Mouse (Mus musculus) testis, adult 2 months (tissue): ENCODE measurements around the gene Cacna2d4.

Experiments used
- CTCF ChIP-seq: fragments of 200-500 bp; IDR thresholded peaks from 2 replicates; pipeline ENCODE4 v1.5.1; 2012; ENCODE audit warnings: low read depth, mild to moderate bottlenecking, inconsistent platforms, low read length, moderate library complexity; ENCODE audit not compliant: control insufficient read depth, insufficient read depth, insufficient replicate concordance
- POLR2A ChIP-seq: fragments of 200-500 bp; IDR thresholded peaks from 2 replicates; pipeline ENCODE4 v1.6.1; 2012; ENCODE audit warnings: low read depth, mild to moderate bottlenecking, inconsistent platforms, low read length, moderate library complexity; ENCODE audit not compliant: control insufficient read depth

- TF ChIP-seq POLR2A: no peak
- TF ChIP-seq CTCF: no peak
Measured at GRCm38 (mm10) chr6:119385668-119386067, 149.3 kb downstream of the Cacna2d4 start.
